Mouse (Mus musculus): ENCODE measurements around the gene Rpgrip1l. TPM values are rescaled to one million over a fixed set of nuclear protein-coding genes. Genes with fewer than 3 reads are reported as not detected.

Gene Rpgrip1l
- polyA plus RNA-seq, 1 experiment from 2014 or later: 9.8 TPM

DNA sequence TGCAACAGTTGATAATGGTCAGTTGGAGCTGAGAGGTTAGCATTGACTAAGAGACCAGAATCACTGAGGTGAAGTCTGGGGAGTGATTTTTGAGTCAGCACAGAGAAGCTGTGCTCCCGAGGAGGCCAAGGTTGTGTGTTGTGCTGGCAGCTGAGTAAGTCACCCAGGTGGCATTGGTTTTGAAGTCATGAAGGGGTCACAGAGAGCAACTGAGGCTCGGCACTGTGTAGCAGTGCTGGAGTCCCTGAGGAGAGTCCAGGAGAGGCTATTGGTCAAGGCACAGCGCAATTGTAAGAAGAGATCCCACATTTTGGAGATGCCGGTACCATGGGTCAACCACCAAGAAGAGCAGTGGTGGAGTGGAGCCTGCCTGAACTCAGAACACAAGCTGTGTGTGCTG lies 11.9 kb upstream of the Rpgrip1l start:
- 92% methylated on average over 4 of the region's 4 CpGs for WGBS
- H3K4me3 ChIP-seq: no peak overlapping the region
- peaks cover 41% of the 10 kb centered on the region for H3K4me1 ChIP-seq
- no peak for DNase-seq (ENCODE audit: extremely low spot score, low spot score)
- H3K27ac ChIP-seq: no peak overlapping the region
- H3K9me3 ChIP-seq: no peaks in the 10 kb centered on the region
- peaks cover 37% of the 10 kb centered on the region for H3K36me3 ChIP-seq (replicated peaks)
- H3K27me3 ChIP-seq (ENCODE audit: poor library complexity, severe bottlenecking): no peaks in the 10 kb centered on the region

DNA sequence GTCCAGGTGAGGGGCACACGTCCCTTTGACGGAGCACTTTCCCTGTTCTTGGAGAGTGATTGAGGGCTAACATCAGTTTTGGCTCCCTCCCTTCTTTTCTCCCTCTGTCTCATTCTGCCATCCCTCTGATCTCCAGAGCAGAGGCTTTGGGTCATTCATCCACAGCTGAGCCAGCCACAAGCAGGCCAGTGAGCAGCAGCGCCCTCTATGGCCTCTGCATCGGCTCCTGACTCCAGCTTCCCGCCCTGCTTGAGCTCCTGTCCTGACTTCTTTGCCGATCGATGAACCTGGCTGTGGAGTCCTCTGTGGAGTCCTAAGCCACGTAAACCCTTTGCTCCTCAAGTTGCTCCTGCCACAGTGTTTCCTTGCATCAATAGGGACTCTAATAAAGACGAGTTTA lies 11.2 kb upstream of the Rpgrip1l start:
- 51% methylated on average over 9 of the region's 9 CpGs for WGBS
- H3K27ac ChIP-seq: no peak overlapping the region
- no peak overlapping the region for H3K4me3 ChIP-seq
- peaks cover 35% of the 10 kb centered on the region for H3K4me1 ChIP-seq
- DNase-seq (ENCODE audit: extremely low spot score, low spot score): no peak
- no peaks in the 10 kb centered on the region for H3K9me3 ChIP-seq
- H3K27me3 ChIP-seq (ENCODE audit: poor library complexity, severe bottlenecking): no peaks in the 10 kb centered on the region
- H3K36me3 ChIP-seq (replicated peaks): peaks cover 39% of the 10 kb centered on the region

DNA sequence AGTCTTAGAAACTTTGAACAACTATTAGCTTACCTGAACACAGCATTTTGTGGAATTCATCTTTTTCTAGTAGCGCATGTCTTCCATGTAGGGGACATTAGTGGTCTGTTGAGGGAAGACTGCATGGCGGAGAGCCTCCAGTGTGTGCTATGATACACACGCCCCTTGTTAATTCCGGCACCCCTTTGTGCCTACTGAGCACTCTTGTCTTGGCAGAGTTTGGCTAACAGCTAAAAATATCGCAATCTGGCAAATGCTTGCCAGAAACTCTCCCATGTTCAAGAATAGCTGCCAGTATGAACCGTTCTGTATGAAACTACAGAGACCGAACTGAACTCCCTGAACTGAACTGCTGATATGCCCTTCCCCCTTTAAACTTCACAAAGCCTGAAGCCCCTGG lies 10.4 kb upstream of the Rpgrip1l start:
- Histone ChIP-seq H3K36me3 (replicated peaks) (peaks cover 39% of the 10 kb centered on the region), H3K4me3 (no peak overlapping the region), H3K4me1 (peaks cover 29% of the 10 kb centered on the region), H3K9me3 (no peaks in the 10 kb centered on the region), H3K27ac (no peak overlapping the region), H3K27me3 (ENCODE audit: poor library complexity, severe bottlenecking) (no peaks in the 10 kb centered on the region)
- WGBS: 84% methylated on average over 7 of the region's 7 CpGs
- DNase-seq (ENCODE audit: extremely low spot score, low spot score): no peak

DNA sequence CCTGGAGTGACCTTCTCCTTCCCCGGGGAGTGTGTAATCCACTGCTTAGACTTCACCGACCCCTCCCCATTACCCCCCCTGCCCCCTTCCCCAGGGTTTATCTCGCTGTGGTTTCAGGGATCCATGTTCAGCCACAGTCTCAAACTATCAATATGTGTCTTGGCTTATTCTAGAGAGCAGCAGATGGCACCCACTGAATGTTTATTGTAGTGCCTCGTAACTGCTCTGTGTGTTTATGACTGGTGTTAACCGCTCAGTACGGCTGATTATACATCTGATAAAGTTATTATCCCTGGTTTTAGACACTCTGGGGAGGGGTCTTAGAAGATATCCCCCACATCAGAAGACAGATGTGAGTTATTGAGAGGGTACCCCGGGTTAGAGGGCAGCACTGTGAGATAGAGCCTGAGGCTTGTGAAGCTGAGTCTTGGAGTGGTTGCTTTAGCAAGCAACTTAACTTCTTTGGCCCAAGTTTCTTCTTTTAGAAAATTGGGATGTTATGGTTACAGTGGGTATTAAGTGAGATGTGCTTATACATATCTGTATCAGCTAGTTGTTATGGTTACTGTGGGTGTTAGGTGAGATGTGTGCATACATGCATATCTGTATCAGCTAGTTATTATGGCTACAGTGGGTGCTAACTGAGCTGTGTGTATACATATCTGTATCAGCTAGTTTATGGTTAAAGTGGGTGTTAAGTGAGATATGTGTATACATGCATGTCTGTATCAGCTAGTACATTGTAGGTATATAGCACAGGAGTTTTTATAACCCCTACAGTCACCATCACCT lies 6.1 kb upstream of the Rpgrip1l start:
- Histone ChIP-seq H3K9me3 (no peaks in the 10 kb centered on the region), H3K27ac (no peak overlapping the region), H3K27me3 (ENCODE audit: poor library complexity, severe bottlenecking) (no peaks in the 10 kb centered on the region), H3K36me3 (replicated peaks) (peaks cover 10% of the 10 kb centered on the region), H3K4me3 (no peak overlapping the region), H3K4me1 (peaks cover 30% of the 10 kb centered on the region)
- 90% methylated on average over 7 of the region's 7 CpGs for WGBS
- no peak for DNase-seq (ENCODE audit: extremely low spot score, low spot score)

DNA sequence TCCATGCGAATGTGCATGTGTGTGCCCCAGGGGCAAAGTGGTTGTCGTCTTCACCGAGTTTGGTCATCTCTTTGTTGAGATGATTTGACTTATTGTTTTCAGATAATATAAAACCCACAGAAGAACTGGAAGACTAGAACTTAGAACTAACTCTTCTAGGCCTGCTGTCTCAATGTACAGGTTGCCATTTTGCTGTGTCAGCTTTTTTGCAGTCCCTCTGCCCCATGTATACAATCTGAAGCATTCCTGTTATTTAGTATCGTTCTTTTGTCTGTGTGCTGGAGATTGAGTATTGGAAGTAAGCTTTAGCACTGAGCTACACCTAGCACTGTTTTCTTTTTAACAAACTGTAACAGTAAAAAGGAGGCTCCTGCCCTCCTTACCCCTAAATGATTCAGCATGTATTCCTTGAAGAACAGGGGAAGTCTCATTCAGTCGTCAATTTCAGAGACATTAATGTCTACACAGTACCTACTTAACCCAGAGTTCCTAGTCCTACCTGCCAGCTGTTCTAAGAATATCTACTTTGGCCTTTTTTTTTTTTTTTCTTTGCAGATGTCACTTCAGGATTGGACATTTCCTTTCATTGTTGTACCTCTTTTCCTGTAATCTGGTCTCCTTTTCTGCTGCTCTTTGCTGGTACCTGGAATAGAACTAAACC lies 4.6 kb upstream of the Rpgrip1l start:
- Histone ChIP-seq H3K27me3 (ENCODE audit: poor library complexity, severe bottlenecking) (no peaks in the 10 kb centered on the region), H3K36me3 (replicated peaks) (peaks cover 10% of the 10 kb centered on the region), H3K9me3 (no peaks in the 10 kb centered on the region), H3K4me3 (no peak overlapping the region), H3K27ac (no peak overlapping the region), H3K4me1 (peaks cover 23% of the 10 kb centered on the region)
- WGBS: 95% methylated on average over 5 of the region's 5 CpGs
- DNase-seq (ENCODE audit: extremely low spot score, low spot score): no peak

DNA sequence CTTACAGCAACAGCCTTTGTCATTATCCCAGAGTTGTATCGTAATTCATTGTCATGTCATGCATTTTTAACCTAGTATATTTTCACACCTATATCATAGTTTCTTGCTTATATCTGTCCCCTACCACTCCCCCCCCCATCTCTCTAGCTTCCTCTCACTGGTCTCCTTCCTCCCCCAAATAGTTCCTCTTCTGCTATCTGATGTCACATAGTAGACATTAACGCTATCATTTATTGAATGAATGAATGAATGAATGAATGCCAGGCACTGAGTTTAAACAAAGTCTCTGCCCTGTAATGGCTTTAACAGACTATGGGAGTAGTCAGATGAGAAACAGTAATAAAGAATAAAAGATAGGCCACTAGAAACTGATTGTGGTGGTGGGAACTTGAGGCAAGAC lies 720 bp downstream of the Rpgrip1l start:
- no peak for DNase-seq (ENCODE audit: extremely low spot score, low spot score)
- peak overlapping the region; percentile 93; the same call in 1 of the 2 replicates for H3K27ac ChIP-seq

DNA sequence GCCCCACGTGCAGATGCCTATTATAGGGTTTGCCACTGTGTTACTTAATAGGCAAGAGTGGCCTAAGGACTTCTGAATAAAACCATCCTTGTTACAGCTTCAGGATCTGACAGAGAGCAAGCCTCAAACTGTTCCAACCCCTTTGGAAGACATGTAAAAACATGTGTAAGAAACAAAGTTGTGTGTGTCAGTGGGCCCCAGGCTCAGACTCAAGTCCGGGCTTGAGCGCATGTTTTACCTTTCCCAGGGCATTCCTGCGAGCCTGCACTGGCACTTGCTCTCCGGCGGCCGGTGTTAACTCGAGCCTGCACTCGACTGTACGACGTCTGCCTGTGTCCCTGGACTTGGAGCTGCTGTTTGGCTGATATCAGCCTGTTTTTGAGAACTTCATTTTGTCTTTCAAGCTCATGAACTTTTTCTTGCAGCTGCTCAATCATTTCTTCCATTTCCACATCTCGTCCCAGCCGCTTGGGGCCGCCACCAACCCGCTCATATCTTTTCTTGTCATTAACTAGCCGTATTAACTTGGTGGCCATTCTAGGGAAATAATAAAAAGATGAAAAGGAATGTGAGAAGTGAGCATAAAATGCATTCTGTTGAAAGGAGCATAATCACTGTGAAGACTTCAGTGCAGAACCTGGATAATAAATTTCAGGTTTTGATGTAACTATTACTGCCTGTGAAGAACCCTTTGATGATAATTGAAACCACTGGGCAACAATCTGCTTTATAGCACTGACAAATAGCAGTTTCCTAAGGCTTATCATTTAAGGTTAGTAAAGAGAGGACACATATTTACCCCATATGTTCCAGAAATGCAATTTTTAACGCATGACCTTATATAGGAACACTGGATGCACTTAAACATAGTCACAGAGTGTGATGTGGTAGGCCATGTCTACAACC lies 8.3 kb downstream of the Rpgrip1l start:
- no peak overlapping the region for H3K27ac ChIP-seq
- DNase-seq (ENCODE audit: extremely low spot score, low spot score): no peak
- WGBS: 83% methylated on average over 17 of the region's 17 CpGs
- peaks cover 35% of the 10 kb centered on the region for H3K36me3 ChIP-seq (replicated peaks)
- no peak overlapping the region for H3K4me3 ChIP-seq
- no peaks in the 10 kb centered on the region for H3K4me1 ChIP-seq
- no peaks in the 10 kb centered on the region for H3K27me3 ChIP-seq (ENCODE audit: poor library complexity, severe bottlenecking)
- H3K9me3 ChIP-seq: no peaks in the 10 kb centered on the region

More for the DNA sequence above, 720 bp downstream of the Rpgrip1l start:
- H3K36me3 ChIP-seq (replicated peaks): peaks cover 9% of the 10 kb centered on the region; the same call in 1 of the 2 replicates
- WGBS: 71% methylated on average over 2 of the region's 2 CpGs
- peak overlapping the region; percentile 66 for H3K4me3 ChIP-seq
- H3K4me1 ChIP-seq: peaks cover 28% of the 10 kb centered on the region
- no peaks in the 10 kb centered on the region for H3K9me3 ChIP-seq
- H3K27me3 ChIP-seq (ENCODE audit: poor library complexity, severe bottlenecking): no peaks in the 10 kb centered on the region

DNA sequence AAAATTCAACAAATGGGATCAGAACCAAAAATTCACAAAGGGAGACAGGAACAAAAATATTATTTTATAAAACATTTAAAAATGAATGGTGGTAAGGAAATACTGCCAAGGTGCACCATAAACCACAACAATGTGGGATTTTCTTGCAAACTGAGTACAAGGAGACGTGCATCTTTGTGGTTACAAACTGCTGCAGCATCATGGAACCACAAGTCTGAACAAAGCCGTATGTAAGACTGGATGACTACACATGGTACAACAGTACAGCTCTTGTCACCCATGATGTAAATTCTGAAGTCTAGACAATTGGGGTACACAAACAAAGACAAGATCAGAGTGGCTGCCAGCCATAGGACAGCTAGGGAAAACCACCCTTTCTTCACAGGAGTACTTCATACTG lies 14.4 kb downstream of the Rpgrip1l start:
- no peaks in the 10 kb centered on the region for H3K9me3 ChIP-seq
- H3K27me3 ChIP-seq (ENCODE audit: poor library complexity, severe bottlenecking): no peaks in the 10 kb centered on the region
- WGBS: 94% methylated on average over 2 of the region's 2 CpGs
- peaks cover 24% of the 10 kb centered on the region for H3K36me3 ChIP-seq (replicated peaks)
- no peak for DNase-seq (ENCODE audit: extremely low spot score, low spot score)
- H3K4me3 ChIP-seq: no peak overlapping the region
- H3K27ac ChIP-seq: no peak overlapping the region
- H3K4me1 ChIP-seq: no peaks in the 10 kb centered on the region

DNA sequence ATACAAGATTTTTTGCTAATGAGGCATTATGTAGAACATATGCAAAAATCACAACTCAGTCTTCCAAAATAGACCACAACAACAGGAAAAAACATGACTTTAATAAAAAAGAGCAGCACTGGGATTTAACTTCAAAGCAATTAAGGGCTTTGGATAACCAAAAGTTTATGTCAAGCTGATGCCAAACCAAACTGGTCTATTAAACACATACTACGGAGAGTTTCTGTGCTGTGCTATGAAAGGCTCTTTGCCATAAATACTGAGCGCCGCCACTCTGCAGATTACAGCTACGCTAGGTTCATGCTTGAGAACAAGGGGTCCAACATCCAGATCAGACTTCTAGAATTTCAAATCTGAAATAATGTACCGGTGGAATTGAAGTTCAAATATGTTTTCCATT lies 17.3 kb downstream of the Rpgrip1l start:
- Histone ChIP-seq H3K9me3 (no peaks in the 10 kb centered on the region), H3K27ac (no peak overlapping the region), H3K36me3 (replicated peaks) (peaks cover 10% of the 10 kb centered on the region), H3K27me3 (ENCODE audit: poor library complexity, severe bottlenecking) (no peaks in the 10 kb centered on the region), H3K4me1 (no peaks in the 10 kb centered on the region), H3K4me3 (no peak overlapping the region)
- 95% methylated on average over 5 of the region's 5 CpGs for WGBS
- no peak for DNase-seq (ENCODE audit: extremely low spot score, low spot score)

DNA sequence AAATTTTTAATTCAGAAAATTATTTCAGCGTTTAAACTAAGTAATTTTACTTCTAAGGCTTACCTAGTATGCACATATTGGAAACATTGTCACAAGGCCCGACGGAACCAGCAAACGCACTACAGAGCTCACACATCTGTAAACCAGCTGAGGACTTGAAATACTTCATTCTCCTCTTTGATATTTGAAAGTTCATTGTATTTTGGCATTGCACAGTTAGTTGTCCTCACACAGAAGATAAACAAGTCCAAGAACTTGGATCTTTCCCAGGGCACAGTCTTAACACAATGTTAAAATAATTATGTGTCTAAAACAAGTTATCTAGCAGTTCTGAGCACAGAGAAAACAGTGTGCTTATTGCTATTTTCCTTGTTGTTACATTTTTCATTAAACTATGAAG lies 22.5 kb downstream of the Rpgrip1l start:
- WGBS: 90% methylated on average over 4 of the region's 4 CpGs

DNA sequence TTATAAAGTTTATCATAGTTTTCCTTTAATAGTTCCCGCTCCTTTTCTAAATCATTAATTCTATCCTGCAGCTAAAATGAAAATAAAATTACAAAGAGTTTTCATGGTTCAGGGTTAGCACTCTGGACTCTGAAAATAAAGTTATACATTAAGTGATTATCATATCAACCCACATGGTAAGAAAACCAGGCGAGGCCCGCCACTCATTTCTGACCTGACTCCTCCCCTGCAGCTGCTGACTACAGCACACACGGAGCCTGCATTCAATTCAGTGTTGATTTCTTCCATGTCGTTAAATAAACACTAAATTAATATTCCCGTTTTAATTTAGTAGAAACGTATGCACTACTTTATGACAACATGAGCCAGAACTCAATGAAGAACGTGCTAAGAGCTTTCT lies 26.8 kb downstream of the Rpgrip1l start:
- DNase-seq (ENCODE audit: extremely low spot score, low spot score): no peak
- H3K4me1 ChIP-seq: no peaks in the 10 kb centered on the region
- no peak overlapping the region for H3K4me3 ChIP-seq
- no peaks in the 10 kb centered on the region for H3K36me3 ChIP-seq (replicated peaks)
- 87% methylated on average over 8 of the region's 8 CpGs for WGBS
- no peaks in the 10 kb centered on the region for H3K27me3 ChIP-seq (ENCODE audit: poor library complexity, severe bottlenecking)
- H3K9me3 ChIP-seq: no peaks in the 10 kb centered on the region
- H3K27ac ChIP-seq: no peak overlapping the region

More for the DNA sequence above, 22.5 kb downstream of the Rpgrip1l start:
- Histone ChIP-seq H3K36me3 (replicated peaks) (no peaks in the 10 kb centered on the region), H3K9me3 (no peaks in the 10 kb centered on the region), H3K4me1 (no peaks in the 10 kb centered on the region), H3K27ac (no peak overlapping the region), H3K4me3 (no peak overlapping the region), H3K27me3 (ENCODE audit: poor library complexity, severe bottlenecking) (no peaks in the 10 kb centered on the region)
- DNase-seq (ENCODE audit: extremely low spot score, low spot score): no peak

DNA sequence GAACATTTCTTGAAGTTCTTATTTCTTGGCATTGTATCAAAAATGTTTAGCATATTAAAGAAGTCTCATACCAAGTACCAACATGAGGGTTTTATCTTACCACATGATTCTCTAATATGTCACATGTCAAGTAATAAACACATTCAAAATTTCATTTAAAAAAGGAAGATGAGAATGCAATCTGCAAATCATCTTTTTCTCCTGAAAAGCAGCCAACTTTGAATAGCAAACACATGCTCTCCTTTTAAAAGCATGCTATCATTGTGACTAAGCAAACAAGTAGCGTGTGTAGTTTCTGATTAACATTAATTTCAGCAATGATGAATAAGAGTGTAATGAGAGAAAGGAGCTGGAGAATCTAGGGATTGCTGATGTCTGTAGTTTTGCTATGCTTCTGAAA lies 29.2 kb downstream of the Rpgrip1l start:
- no peaks in the 10 kb centered on the region for H3K27me3 ChIP-seq (ENCODE audit: poor library complexity, severe bottlenecking)
- H3K4me3 ChIP-seq: no peak overlapping the region
- no peaks in the 10 kb centered on the region for H3K4me1 ChIP-seq
- no peaks in the 10 kb centered on the region for H3K9me3 ChIP-seq
- DNase-seq (ENCODE audit: extremely low spot score, low spot score): no peak
- no peak overlapping the region for H3K27ac ChIP-seq
- no peaks in the 10 kb centered on the region for H3K36me3 ChIP-seq (replicated peaks)
- WGBS: 90% methylated on average over 1 of the region's 1 CpGs

Measured in forebrain, embryonic 10.5 days (tissue).